Mouse (Mus musculus) G1E (cell line): ENCODE measurements around the gene Srrt.

Experiments
- CTCF ChIP-seq: IDR thresholded peaks from 2 replicates; pipeline ENCODE4 v1.5.1; 2012; ENCODE audit warnings: low read depth, low read length, inconsistent platforms, mixed read lengths
- GATA1 ChIP-seq: IDR thresholded peaks from 2 replicates; pipeline ENCODE4 v1.6.1; 2012; ENCODE audit warnings: borderline replicate concordance, low read length, inconsistent platforms, mixed read lengths
- TAL1 ChIP-seq: conservative IDR thresholded peaks from 2 replicates; pipeline ENCODE4 v1.6.1; 2012; ENCODE audit warnings: low read depth, low read length, inconsistent platforms, mixed read lengths

GRCm38 (mm10) chr5:137337190-137337589 lies 29.7 kb upstream of the Srrt start:
- no peak for TF ChIP-seq TAL1
- no peak for TF ChIP-seq GATA1
- TF ChIP-seq CTCF = no peak
